Mouse (Mus musculus): ENCODE measurements around the gene Hhipl1. TPM values are rescaled to one million over a fixed set of nuclear protein-coding genes. Genes with fewer than 3 reads are reported as not detected.
A peak's percentile ranks its signal among the peaks of the same experiment; 100 is the strongest.

The Hhipl1 gene
- polyA plus RNA-seq (2015; fragmentation: Nextera tagmentation; extraction: Ambion mirVana), result 0.23 and 0.24 TPM in 2 replicates

- WGBS, result 4% methylated on average over 62 of the region's 67 CpGs
- H3K4me3 ChIP-seq (ENCODE audit: low read depth, low read length), result peak within 1 kb of the TSS; percentile 58
- H3K4me2 ChIP-seq (replicated peaks; ENCODE audit: low read depth), result peak within 1 kb of the TSS; percentile 100
- no peaks in the 10 kb centered on the region for H3K36me3 ChIP-seq (ENCODE audit: control insufficient read depth, insufficient read depth, low read length)
- H3K27ac ChIP-seq (replicated peaks), result no peak within 1 kb of the TSS; the same call in 1 of the 2 replicates
- peak; percentile 26; the same call in 1 of the 2 replicates for TF ChIP-seq CTCF (IDR thresholded peaks at IDR 0.05; ENCODE audit: low read depth)
- no peak for TF ChIP-seq EP300 (optimal IDR thresholded peaks at IDR 0.05)
- no peaks in the 10 kb centered on the region for H3K9me3 ChIP-seq (ENCODE audit: control insufficient read depth, low read length)
- no peaks in the 10 kb centered on the region; the same call in 1 of the 2 replicates for H3K27me3 ChIP-seq (ENCODE audit: control insufficient read depth, insufficient read depth, low read length)
- H3K4me1 ChIP-seq (replicated peaks; ENCODE audit: control insufficient read depth, insufficient read depth), result peaks cover 3% of the 10 kb centered on the region; the same call in 1 of the 2 replicates
- DNase-seq (ENCODE audit: low spot score), result peak; percentile 63
- peak; percentile 49 for ATAC-seq (ENCODE audit: low FRiP score, low TSS enrichment)
- peak within 1 kb of the TSS; percentile 73 for H3K9ac ChIP-seq (ENCODE audit: low read length)
Observed at GRCm38 (mm10) chr12:108305812-108306794, at the start of gene Hhipl1. Hhipl1 (plus strand) TSS chr12:108306270.

- H3K4me2 ChIP-seq (replicated peaks; ENCODE audit: low read depth), result no peak overlapping the region
- 0 out of 2 replicates have a peak overlapping the region, but pooled peaks have one; percentile 18 for H3K27ac ChIP-seq (replicated peaks)
- no peaks in the 10 kb centered on the region; the same call in 1 of the 2 replicates for H3K4me1 ChIP-seq (replicated peaks; ENCODE audit: control insufficient read depth, insufficient read depth)
- H3K9ac ChIP-seq (ENCODE audit: low read length), result no peak overlapping the region
- TF ChIP-seq CTCF (IDR thresholded peaks at IDR 0.05; ENCODE audit: low read depth) (peak; percentile 24; the same call in 1 of the 2 replicates), EP300 (optimal IDR thresholded peaks at IDR 0.05) (no peak)
- ATAC-seq (ENCODE audit: low FRiP score, low TSS enrichment) (no peak), DNase-seq (ENCODE audit: low spot score) (peak; percentile 69)
- WGBS, result 58% methylated on average over 10 of the region's 10 CpGs
- H3K36me3 ChIP-seq (ENCODE audit: control insufficient read depth, insufficient read depth, low read length), result no peaks in the 10 kb centered on the region
- no peaks in the 10 kb centered on the region for H3K9me3 ChIP-seq (ENCODE audit: control insufficient read depth, low read length)
- no peaks in the 10 kb centered on the region for H3K27me3 ChIP-seq (ENCODE audit: control insufficient read depth, insufficient read depth, low read length)
- H3K4me3 ChIP-seq (ENCODE audit: low read depth, low read length), result no peak overlapping the region
Observed at GRCm38 (mm10) chr12:108256734-108257133, 49.3 kb upstream of the Hhipl1 start.

GRCm38 (mm10) chr12:108259322-108260049 is 46.6 kb upstream of the Hhipl1 start:
- Histone ChIP-seq H3K4me1 (replicated peaks; ENCODE audit: control insufficient read depth, insufficient read depth) (no peaks in the 10 kb centered on the region; the same call in 1 of the 2 replicates), H3K36me3 (ENCODE audit: control insufficient read depth, insufficient read depth, low read length) (no peaks in the 10 kb centered on the region), H3K27ac (replicated peaks) (no peak overlapping the region), H3K27me3 (ENCODE audit: control insufficient read depth, insufficient read depth, low read length) (no peaks in the 10 kb centered on the region), H3K9me3 (ENCODE audit: control insufficient read depth, low read length) (no peaks in the 10 kb centered on the region), H3K4me3 (ENCODE audit: low read depth, low read length) (no peak overlapping the region), H3K9ac (ENCODE audit: low read length) (no peak overlapping the region), H3K4me2 (replicated peaks; ENCODE audit: low read depth) (no peak overlapping the region)
- no peak for DNase-seq (ENCODE audit: low spot score)
- WGBS, result 88% methylated on average over 24 of the region's 24 CpGs
- ATAC-seq (ENCODE audit: low FRiP score, low TSS enrichment), result no peak
- TF ChIP-seq EP300 (optimal IDR thresholded peaks at IDR 0.05) (no peak), CTCF (IDR thresholded peaks at IDR 0.05; ENCODE audit: low read depth) (no peak)

- Histone ChIP-seq H3K36me3 (ENCODE audit: control insufficient read depth, insufficient read depth, low read length) (no peaks in the 10 kb centered on the region), H3K4me1 (replicated peaks; ENCODE audit: control insufficient read depth, insufficient read depth) (peaks cover under 1% of the 10 kb centered on the region; the same call in 1 of the 2 replicates), H3K27me3 (ENCODE audit: control insufficient read depth, insufficient read depth, low read length) (no peaks in the 10 kb centered on the region), H3K4me3 (ENCODE audit: low read depth, low read length) (no peak overlapping the region), H3K4me2 (replicated peaks; ENCODE audit: low read depth) (no peak overlapping the region), H3K9ac (ENCODE audit: low read length) (no peak overlapping the region), H3K27ac (replicated peaks) (no peak overlapping the region), H3K9me3 (ENCODE audit: control insufficient read depth, low read length) (no peaks in the 10 kb centered on the region)
- DNase-seq (ENCODE audit: low spot score), result no peak
- TF ChIP-seq EP300 (optimal IDR thresholded peaks at IDR 0.05) (no peak), CTCF (IDR thresholded peaks at IDR 0.05; ENCODE audit: low read depth) (no peak)
- no peak for ATAC-seq (ENCODE audit: low FRiP score, low TSS enrichment)
- 88% methylated on average over 12 of the region's 12 CpGs for WGBS
Observed at GRCm38 (mm10) chr12:108260950-108261349, 45.1 kb upstream of the Hhipl1 start.

GRCm38 (mm10) chr12:108264918-108265317 is 41.2 kb upstream of the Hhipl1 start:
- no peak overlapping the region for H3K4me2 ChIP-seq (replicated peaks; ENCODE audit: low read depth)

More at GRCm38 (mm10) chr12:108264918-108265317, 41.2 kb upstream of the Hhipl1 start:
- TF ChIP-seq CTCF (IDR thresholded peaks at IDR 0.05; ENCODE audit: low read depth) (no peak), EP300 (optimal IDR thresholded peaks at IDR 0.05) (no peak)
- Histone ChIP-seq H3K4me1 (replicated peaks; ENCODE audit: control insufficient read depth, insufficient read depth) (peaks cover 3% of the 10 kb centered on the region), H3K27ac (replicated peaks) (no peak overlapping the region), H3K9me3 (ENCODE audit: control insufficient read depth, low read length) (no peaks in the 10 kb centered on the region), H3K9ac (ENCODE audit: low read length) (no peak overlapping the region), H3K4me3 (ENCODE audit: low read depth, low read length) (no peak overlapping the region), H3K36me3 (ENCODE audit: control insufficient read depth, insufficient read depth, low read length) (no peaks in the 10 kb centered on the region), H3K27me3 (ENCODE audit: control insufficient read depth, insufficient read depth, low read length) (no peaks in the 10 kb centered on the region)
- DNase-seq (ENCODE audit: low spot score), result no peak
- ATAC-seq (ENCODE audit: low FRiP score, low TSS enrichment), result no peak
- WGBS, result 53% methylated on average over 7 of the region's 7 CpGs
